Mouse (Mus musculus) C2C12 (cell line): ENCODE measurements around the gene Ncapd2. TPM values are rescaled to one million over a fixed set of nuclear protein-coding genes. Genes with fewer than 3 reads are reported as not detected.
A peak's percentile ranks its signal among the peaks of the same experiment; 100 is the strongest.

ENCODE experiments used
- H3K27me3 ChIP-seq: one replicate; pipeline ENCODE4 v1.6.1; 2011; ENCODE audit not compliant: control insufficient read depth, insufficient read depth, insufficient read length
- H3K36me3 ChIP-seq: one replicate; pipeline ENCODE4 v1.6.1; 2011; ENCODE audit not compliant: control insufficient read depth, insufficient read depth
- H3K4me3 ChIP-seq: one replicate; pipeline ENCODE4 v1.5.1; 2011; ENCODE audit warnings: mild to moderate bottlenecking, control low read depth; ENCODE audit not compliant: poor library complexity, insufficient read depth, severe bottlenecking
- H3K79me2 ChIP-seq: one replicate; pipeline ENCODE4 v1.6.1; 2011; ENCODE audit not compliant: control insufficient read depth, insufficient read depth
- H3K79me3 ChIP-seq: one replicate; pipeline ENCODE4 v1.6.1; 2011; ENCODE audit warnings: low read depth, control low read depth
- H3ac ChIP-seq: one replicate; pipeline ENCODE3; 2011; ENCODE audit warnings: low read depth; ENCODE audit not compliant: control insufficient read depth, insufficient read length
- CEBPB ChIP-seq: IDR thresholded peaks from one replicate; pipeline ENCODE4 v1.6.1; 2011; ENCODE audit warnings: low read depth, mild to moderate bottlenecking, control low read depth, moderate library complexity
- CTCF ChIP-seq: IDR thresholded peaks from one replicate; pipeline ENCODE4 v1.5.1; 2011; ENCODE audit not compliant: control insufficient read depth, insufficient read depth, insufficient read length
- FOSL1 ChIP-seq: IDR thresholded peaks from one replicate; pipeline ENCODE4 v1.8.0; 2011; ENCODE audit warnings: mild to moderate bottlenecking, low read length; ENCODE audit not compliant: poor library complexity, insufficient read depth, severe bottlenecking
- MAX ChIP-seq: IDR thresholded peaks from one replicate; pipeline ENCODE4 v1.6.1; 2011; ENCODE audit warnings: mild to moderate bottlenecking, control low read depth
- MYOD1 ChIP-seq: IDR thresholded peaks from one replicate; pipeline ENCODE4 v1.6.1; 2011; ENCODE audit warnings: low read depth; ENCODE audit not compliant: control insufficient read depth, insufficient read length
- MYOG ChIP-seq: IDR thresholded peaks from one replicate; pipeline ENCODE4 v1.6.1; 2011; ENCODE audit not compliant: control insufficient read depth, insufficient read length; ENCODE audit errors: extremely low read depth
- USF1 ChIP-seq: IDR thresholded peaks from one replicate; pipeline ENCODE4 v1.6.1; 2011; ENCODE audit warnings: low read depth, mild to moderate bottlenecking, control low read depth, moderate library complexity
- polyA plus RNA-seq: library from polyadenylated mRNA; unstranded; fragments of >200 nt; fragmentation: generic; extraction: Trizol; gene quantifications from one replicate; pipeline ENCODE4 v1.2.1, GENCODE M21; 2012; ENCODE audit warnings: missing spikeins

Gene Ncapd2
- polyA plus RNA-seq, 1 experiment, result 78.7 TPM

- Histone ChIP-seq H3K4me3 (no peak overlapping the region), H3K36me3 (peaks cover 80% of the 10 kb centered on the region), H3K27me3 (no peaks in the 10 kb centered on the region), H3K79me3 (peaks cover 17% of the 10 kb centered on the region), H3ac (no peak overlapping the region), H3K79me2 (peaks cover 48% of the 10 kb centered on the region)
- no peak for TF ChIP-seq CEBPB
- TF ChIP-seq FOSL1, result no peak
- no peak for TF ChIP-seq MYOD1
- no peak for TF ChIP-seq CTCF
- no peak for TF ChIP-seq USF1
- TF ChIP-seq MYOG, result no peak
- TF ChIP-seq MAX, result no peak
Observed at GRCm38 (mm10) chr6:125139747-125140146, 51.8 kb downstream of the Ncapd2 start.

GRCm38 (mm10) chr6:125137002-125137671, 54.4 kb downstream of the Ncapd2 start:
- TF ChIP-seq MYOG, result no peak
- no peak for TF ChIP-seq FOSL1
- no peak for TF ChIP-seq CEBPB
- TF ChIP-seq MAX, result no peak
- TF ChIP-seq MYOD1, result no peak
- no peak for TF ChIP-seq USF1
- TF ChIP-seq CTCF, result no peak
- no peaks in the 10 kb centered on the region for H3K27me3 ChIP-seq
- no peak overlapping the region for H3ac ChIP-seq
- H3K4me3 ChIP-seq, result no peak overlapping the region
- H3K79me2 ChIP-seq, result peaks cover 74% of the 10 kb centered on the region
- peaks cover 79% of the 10 kb centered on the region for H3K36me3 ChIP-seq
- peaks cover 40% of the 10 kb centered on the region for H3K79me3 ChIP-seq

- H3K79me3 ChIP-seq, result peaks cover 44% of the 10 kb centered on the region
- TF ChIP-seq CEBPB (no peak), MAX (no peak), FOSL1 (no peak), USF1 (no peak), CTCF (no peak), MYOD1 (no peak), MYOG (no peak)
- peak overlapping the region; percentile 88 for H3ac ChIP-seq
- H3K36me3 ChIP-seq, result peaks cover 67% of the 10 kb centered on the region
- H3K79me2 ChIP-seq, result peaks cover 57% of the 10 kb centered on the region
- no peaks in the 10 kb centered on the region for H3K27me3 ChIP-seq
- peak overlapping the region; percentile 91 for H3K4me3 ChIP-seq
Observed at GRCm38 (mm10) chr6:125132470-125132869, 59.0 kb downstream of the Ncapd2 start.

- H3K79me3 ChIP-seq, result peaks cover 38% of the 10 kb centered on the region
- no peaks in the 10 kb centered on the region for H3K27me3 ChIP-seq
- peak within 1 kb of the TSS; percentile 91 for H3K4me3 ChIP-seq
- peak within 1 kb of the TSS; percentile 88 for H3ac ChIP-seq
- TF ChIP-seq CEBPB, result no peak
- peak; percentile 98 for TF ChIP-seq MAX
- peak; percentile 87 for TF ChIP-seq USF1
- peaks cover 48% of the 10 kb centered on the region for H3K79me2 ChIP-seq
- H3K36me3 ChIP-seq, result peaks cover 68% of the 10 kb centered on the region
Observed at GRCm38 (mm10) chr6:125131302-125132156, 60.0 kb downstream of the Ncapd2 start, which contains the start of gene Nop2. Gene Nop2, plus strand, starts transcription at chr6:125131909.

DNA sequence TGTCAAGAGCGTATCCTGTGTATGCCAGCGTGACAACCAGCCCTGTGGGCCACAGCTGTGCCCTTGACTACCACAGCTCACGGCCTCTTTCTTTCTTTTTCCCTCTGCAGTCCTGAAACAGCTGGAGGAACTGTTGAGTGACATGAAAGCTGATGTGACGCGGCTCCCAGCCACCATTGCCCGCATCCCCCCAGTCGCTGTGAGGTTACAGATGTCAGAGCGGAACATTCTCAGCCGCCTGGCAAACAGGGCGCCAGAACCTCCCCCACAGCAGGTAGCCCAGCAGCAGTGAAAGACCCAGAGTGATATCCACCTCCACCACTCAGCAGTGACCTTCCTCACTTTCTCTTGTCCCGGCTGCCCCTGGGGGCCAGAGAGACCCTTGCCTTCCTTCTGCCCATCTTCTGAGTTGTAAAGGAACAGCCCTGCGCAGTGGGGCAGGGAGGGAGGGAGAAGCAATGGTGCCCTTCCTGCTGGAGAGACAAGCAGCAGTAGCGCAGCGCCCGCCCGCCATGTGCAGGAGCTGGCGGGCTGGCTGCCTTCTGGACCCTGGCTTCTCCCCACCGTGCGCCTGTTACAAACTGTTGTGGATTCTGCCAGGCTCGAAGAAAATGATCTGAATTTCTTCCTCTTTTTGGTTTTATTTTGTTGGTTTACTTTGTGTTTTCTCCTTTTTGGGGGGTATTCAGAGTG, 61.6 kb downstream of the Ncapd2 start:
- Histone ChIP-seq H3K79me2 (peaks cover 32% of the 10 kb centered on the region), H3K27me3 (no peaks in the 10 kb centered on the region), H3K36me3 (peaks cover 70% of the 10 kb centered on the region), H3K79me3 (peaks cover 28% of the 10 kb centered on the region), H3ac (no peak overlapping the region), H3K4me3 (no peak overlapping the region)
- TF ChIP-seq CEBPB (no peak), MYOG (no peak), MAX (no peak), CTCF (no peak), FOSL1 (no peak), USF1 (no peak), MYOD1 (no peak)
